Mouse (Mus musculus): ENCODE results near the gene Colec11. TPM values are rescaled to one million over a fixed set of nuclear protein-coding genes. Genes with fewer than 3 reads are reported as not detected.

The Colec11 gene
- polyA plus RNA-seq, 1 experiment from 2014 or later, result 2.2 TPM

- Histone ChIP-seq H3K4me2 (ENCODE audit: low read length) (peak overlapping the region; percentile 50), H3K4me3 (replicated peaks; ENCODE audit: low read depth, low read length) (peak overlapping the region; percentile 94; the same call in 1 of the 2 replicates), H3K27ac (no peak overlapping the region), H3K27me3 (ENCODE audit: insufficient read depth, low read length) (no peaks in the 10 kb centered on the region), H3K9me3 (replicated peaks; ENCODE audit: low read length) (no peaks in the 10 kb centered on the region), H3K36me3 (ENCODE audit: insufficient read depth, low read length) (peaks cover 16% of the 10 kb centered on the region), H3K9ac (ENCODE audit: low read depth, low read length) (no peak overlapping the region), H3K4me1 (replicated peaks; ENCODE audit: insufficient read depth, low read length) (peaks cover 5% of the 10 kb centered on the region; the same call in 1 of the 2 replicates)
- no peak for ATAC-seq (replicated peaks; ENCODE audit: low FRiP score, low read depth)
- TF ChIP-seq CTCF (IDR thresholded peaks at IDR 0.05; ENCODE audit: low read depth), result no peak
- no peak for DNase-seq (ENCODE audit: low spot score)
- 92% methylated on average over 6 of the region's 6 CpGs for WGBS
Measured at GRCm38 (mm10) chr12:28636543-28636942, 13.4 kb upstream of the Colec11 start.

GRCm38 (mm10) chr12:28635535-28636476 lies 12.6 kb upstream of the Colec11 start, which contains the start of gene Rps7:
Rps7 (minus strand) TSS chr12:28635953.
- H3K4me2 ChIP-seq (ENCODE audit: low read length), result peak within 1 kb of the TSS; percentile 76
- peaks cover 5% of the 10 kb centered on the region; the same call in 1 of the 2 replicates for H3K4me1 ChIP-seq (replicated peaks; ENCODE audit: insufficient read depth, low read length)
- H3K27me3 ChIP-seq (ENCODE audit: insufficient read depth, low read length), result no peaks in the 10 kb centered on the region
- peak within 1 kb of the TSS; percentile 86 for H3K27ac ChIP-seq
- H3K9ac ChIP-seq (ENCODE audit: low read depth, low read length), result peak within 1 kb of the TSS; percentile 98
- 5% methylated on average over 69 of the region's 69 CpGs for WGBS
- H3K9me3 ChIP-seq (replicated peaks; ENCODE audit: low read length), result no peaks in the 10 kb centered on the region
- peak within 1 kb of the TSS; percentile 94 for H3K4me3 ChIP-seq (replicated peaks; ENCODE audit: low read depth, low read length)
- peaks cover 21% of the 10 kb centered on the region for H3K36me3 ChIP-seq (ENCODE audit: insufficient read depth, low read length)
- TF ChIP-seq CTCF (IDR thresholded peaks at IDR 0.05; ENCODE audit: low read depth), result no peak
- peak; percentile 97 for ATAC-seq (replicated peaks; ENCODE audit: low FRiP score, low read depth)
- DNase-seq (ENCODE audit: low spot score), result peak; percentile 97

- ATAC-seq (replicated peaks; ENCODE audit: low FRiP score, low read depth) (peak; percentile 48), DNase-seq (ENCODE audit: low spot score) (peak; percentile 40)
- Histone ChIP-seq H3K9me3 (replicated peaks; ENCODE audit: low read length) (no peaks in the 10 kb centered on the region), H3K4me3 (replicated peaks; ENCODE audit: low read depth, low read length) (peak overlapping the region; percentile 94), H3K9ac (ENCODE audit: low read depth, low read length) (peak overlapping the region; percentile 98), H3K27ac (peak overlapping the region; percentile 86), H3K36me3 (ENCODE audit: insufficient read depth, low read length) (peaks cover 28% of the 10 kb centered on the region), H3K4me1 (replicated peaks; ENCODE audit: insufficient read depth, low read length) (peaks cover 5% of the 10 kb centered on the region; the same call in 1 of the 2 replicates), H3K4me2 (ENCODE audit: low read length) (peak overlapping the region; percentile 76), H3K27me3 (ENCODE audit: insufficient read depth, low read length) (no peaks in the 10 kb centered on the region)
- WGBS, result 2% methylated on average over 23 of the region's 23 CpGs
- no peak for TF ChIP-seq CTCF (IDR thresholded peaks at IDR 0.05; ENCODE audit: low read depth)
Measured at GRCm38 (mm10) chr12:28635058-28635534, 11.9 kb upstream of the Colec11 start.

- WGBS, result 93% methylated on average over 2 of the region's 2 CpGs
- H3K27me3 ChIP-seq (ENCODE audit: insufficient read depth, low read length), result no peaks in the 10 kb centered on the region
- H3K27ac ChIP-seq, result no peak overlapping the region
- H3K4me2 ChIP-seq (ENCODE audit: low read length), result no peak overlapping the region
- DNase-seq (ENCODE audit: low spot score), result no peak
- no peak for TF ChIP-seq CTCF (IDR thresholded peaks at IDR 0.05; ENCODE audit: low read depth)
- H3K36me3 ChIP-seq (ENCODE audit: insufficient read depth, low read length), result peaks cover 51% of the 10 kb centered on the region
- no peak overlapping the region for H3K9ac ChIP-seq (ENCODE audit: low read depth, low read length)
- ATAC-seq (replicated peaks; ENCODE audit: low FRiP score, low read depth), result no peak
- H3K9me3 ChIP-seq (replicated peaks; ENCODE audit: low read length), result no peaks in the 10 kb centered on the region
- no peaks in the 10 kb centered on the region for H3K4me1 ChIP-seq (replicated peaks; ENCODE audit: insufficient read depth, low read length)
- H3K4me3 ChIP-seq (replicated peaks; ENCODE audit: low read depth, low read length), result no peak overlapping the region
Measured at GRCm38 (mm10) chr12:28628436-28628835, 5.3 kb upstream of the Colec11 start.

- Histone ChIP-seq H3K27ac (no peak overlapping the region), H3K4me2 (ENCODE audit: low read length) (no peak overlapping the region), H3K9me3 (replicated peaks; ENCODE audit: low read length) (no peaks in the 10 kb centered on the region), H3K36me3 (ENCODE audit: insufficient read depth, low read length) (peaks cover 40% of the 10 kb centered on the region), H3K4me1 (replicated peaks; ENCODE audit: insufficient read depth, low read length) (peaks cover 1% of the 10 kb centered on the region; the same call in 1 of the 2 replicates), H3K9ac (ENCODE audit: low read depth, low read length) (no peak overlapping the region), H3K4me3 (replicated peaks; ENCODE audit: low read depth, low read length) (no peak overlapping the region), H3K27me3 (ENCODE audit: insufficient read depth, low read length) (no peaks in the 10 kb centered on the region)
- 41% methylated on average over 4 of the region's 4 CpGs for WGBS
- DNase-seq (ENCODE audit: low spot score), result no peak
- no peak for TF ChIP-seq CTCF (IDR thresholded peaks at IDR 0.05; ENCODE audit: low read depth)
- ATAC-seq (replicated peaks; ENCODE audit: low FRiP score, low read depth), result no peak
Measured at GRCm38 (mm10) chr12:28627092-28627491, 3.9 kb upstream of the Colec11 start.

- H3K4me3 ChIP-seq (replicated peaks; ENCODE audit: low read depth, low read length), result no peak overlapping the region
- no peaks in the 10 kb centered on the region for H3K27me3 ChIP-seq (ENCODE audit: insufficient read depth, low read length)
- ATAC-seq (replicated peaks; ENCODE audit: low FRiP score, low read depth) (no peak), DNase-seq (ENCODE audit: low spot score) (no peak)
- WGBS, result 75% methylated on average over 7 of the region's 7 CpGs
- H3K4me2 ChIP-seq (ENCODE audit: low read length), result no peak overlapping the region
- H3K4me1 ChIP-seq (replicated peaks; ENCODE audit: insufficient read depth, low read length), result peaks cover 9% of the 10 kb centered on the region; the same call in 1 of the 2 replicates
- H3K27ac ChIP-seq, result no peak overlapping the region
- H3K36me3 ChIP-seq (ENCODE audit: insufficient read depth, low read length), result peaks cover 25% of the 10 kb centered on the region
- H3K9ac ChIP-seq (ENCODE audit: low read depth, low read length), result no peak overlapping the region
- H3K9me3 ChIP-seq (replicated peaks; ENCODE audit: low read length), result no peaks in the 10 kb centered on the region
- TF ChIP-seq CTCF (IDR thresholded peaks at IDR 0.05; ENCODE audit: low read depth), result no peak
Measured at GRCm38 (mm10) chr12:28625407-28625806, 2.2 kb upstream of the Colec11 start.
